Mouse (Mus musculus): Measurements from ENCODE around the gene Fam192a. TPM values are rescaled to one million over a fixed set of nuclear protein-coding genes. Genes with fewer than 3 reads are reported as not detected.

Gene Fam192a
- total and polyA plus RNA-seq, 2 experiments from 2014 or later: 17.4 to 30.4 TPM

- DNase-seq (ENCODE audit: low spot score): no peak
- Histone ChIP-seq H3K4me1 (ENCODE audit: control insufficient read depth, insufficient read depth) (no peaks in the 10 kb centered on the region), H3K9me3 (replicated peaks; ENCODE audit: control insufficient read depth, low read length) (no peaks in the 10 kb centered on the region), H3K36me3 (replicated peaks; ENCODE audit: control insufficient read depth, insufficient read depth, low read length) (no peaks in the 10 kb centered on the region), H3K27ac (ENCODE audit: low read depth) (no peak overlapping the region), H3K4me2 (ENCODE audit: low read depth, low read length) (no peak overlapping the region), H3K27me3 (ENCODE audit: control insufficient read depth, insufficient read depth, low read length) (no peaks in the 10 kb centered on the region), H3K9ac (replicated peaks; ENCODE audit: low read depth, low read length) (no peak overlapping the region), H3K4me3 (ENCODE audit: low read depth, low read length) (no peak overlapping the region)
- ATAC-seq (ENCODE audit: insufficient read depth, low read depth): no peak
- no peak for TF ChIP-seq EP300 (IDR thresholded peaks at IDR 0.05; ENCODE audit: low read depth)
- TF ChIP-seq CTCF (IDR thresholded peaks at IDR 0.05; ENCODE audit: low read depth): no peak
- WGBS: 62% methylated on average over 6 of the region's 6 CpGs
These were observed 35.8 kb downstream of the Fam192a start for GRCm38 (mm10) chr8:94566033-94566432.

GRCm38 (mm10) chr8:94564421-94564820 lies 37.4 kb downstream of the Fam192a start:
- H3K36me3 ChIP-seq (replicated peaks; ENCODE audit: control insufficient read depth, insufficient read depth, low read length): no peaks in the 10 kb centered on the region
- no peaks in the 10 kb centered on the region for H3K4me1 ChIP-seq (ENCODE audit: control insufficient read depth, insufficient read depth)
- DNase-seq (ENCODE audit: low spot score) (no peak), ATAC-seq (ENCODE audit: insufficient read depth, low read depth) (no peak)
- H3K9ac ChIP-seq (replicated peaks; ENCODE audit: low read depth, low read length): no peak overlapping the region
- H3K27ac ChIP-seq (ENCODE audit: low read depth): no peak overlapping the region
- H3K27me3 ChIP-seq (ENCODE audit: control insufficient read depth, insufficient read depth, low read length): no peaks in the 10 kb centered on the region
- H3K4me3 ChIP-seq (ENCODE audit: low read depth, low read length): no peak overlapping the region
- no peak overlapping the region for H3K4me2 ChIP-seq (ENCODE audit: low read depth, low read length)
- TF ChIP-seq EP300 (IDR thresholded peaks at IDR 0.05; ENCODE audit: low read depth): no peak
- no peak for TF ChIP-seq CTCF (IDR thresholded peaks at IDR 0.05; ENCODE audit: low read depth)
- no peaks in the 10 kb centered on the region for H3K9me3 ChIP-seq (replicated peaks; ENCODE audit: control insufficient read depth, low read length)

- no peaks in the 10 kb centered on the region for H3K4me1 ChIP-seq (ENCODE audit: control insufficient read depth, insufficient read depth)
- H3K27ac ChIP-seq (ENCODE audit: low read depth): no peak overlapping the region
- no peak overlapping the region for H3K4me2 ChIP-seq (ENCODE audit: low read depth, low read length)
- 69% methylated on average over 5 of the region's 5 CpGs for WGBS
- H3K36me3 ChIP-seq (replicated peaks; ENCODE audit: control insufficient read depth, insufficient read depth, low read length): no peaks in the 10 kb centered on the region
- no peak overlapping the region for H3K9ac ChIP-seq (replicated peaks; ENCODE audit: low read depth, low read length)
- no peak overlapping the region for H3K4me3 ChIP-seq (ENCODE audit: low read depth, low read length)
- no peaks in the 10 kb centered on the region for H3K27me3 ChIP-seq (ENCODE audit: control insufficient read depth, insufficient read depth, low read length)
- H3K9me3 ChIP-seq (replicated peaks; ENCODE audit: control insufficient read depth, low read length): no peaks in the 10 kb centered on the region
- TF ChIP-seq CTCF (IDR thresholded peaks at IDR 0.05; ENCODE audit: low read depth): no peak
- no peak for TF ChIP-seq EP300 (IDR thresholded peaks at IDR 0.05; ENCODE audit: low read depth)
- ATAC-seq (ENCODE audit: insufficient read depth, low read depth) (no peak), DNase-seq (ENCODE audit: low spot score) (no peak)
These were observed 40.5 kb downstream of the Fam192a start for GRCm38 (mm10) chr8:94561256-94561655.

- Histone ChIP-seq H3K27ac (ENCODE audit: low read depth) (no peak overlapping the region), H3K4me3 (ENCODE audit: low read depth, low read length) (no peak overlapping the region), H3K9me3 (replicated peaks; ENCODE audit: control insufficient read depth, low read length) (no peaks in the 10 kb centered on the region), H3K9ac (replicated peaks; ENCODE audit: low read depth, low read length) (no peak overlapping the region), H3K27me3 (ENCODE audit: control insufficient read depth, insufficient read depth, low read length) (no peaks in the 10 kb centered on the region), H3K4me1 (ENCODE audit: control insufficient read depth, insufficient read depth) (no peaks in the 10 kb centered on the region), H3K4me2 (ENCODE audit: low read depth, low read length) (no peak overlapping the region), H3K36me3 (replicated peaks; ENCODE audit: control insufficient read depth, insufficient read depth, low read length) (no peaks in the 10 kb centered on the region)
- TF ChIP-seq EP300 (IDR thresholded peaks at IDR 0.05; ENCODE audit: low read depth) (no peak), CTCF (IDR thresholded peaks at IDR 0.05; ENCODE audit: low read depth) (no peak)
- WGBS: 53% methylated on average over 3 of the region's 3 CpGs
- no peak for ATAC-seq (ENCODE audit: insufficient read depth, low read depth)
- no peak for DNase-seq (ENCODE audit: low spot score)
These were observed 44.5 kb downstream of the Fam192a start for GRCm38 (mm10) chr8:94557281-94557680.

- H3K4me3 ChIP-seq (ENCODE audit: low read depth, low read length): no peak overlapping the region
- no peaks in the 10 kb centered on the region for H3K36me3 ChIP-seq (replicated peaks; ENCODE audit: control insufficient read depth, insufficient read depth, low read length)
- H3K27ac ChIP-seq (ENCODE audit: low read depth): no peak overlapping the region
- no peak overlapping the region for H3K9ac ChIP-seq (replicated peaks; ENCODE audit: low read depth, low read length)
- DNase-seq (ENCODE audit: low spot score): no peak
- H3K9me3 ChIP-seq (replicated peaks; ENCODE audit: control insufficient read depth, low read length): no peaks in the 10 kb centered on the region
- H3K4me2 ChIP-seq (ENCODE audit: low read depth, low read length): no peak overlapping the region
- WGBS: 93% methylated on average over 2 of the region's 2 CpGs
- H3K4me1 ChIP-seq (ENCODE audit: control insufficient read depth, insufficient read depth): peaks cover 11% of the 10 kb centered on the region; the same call in 1 of the 2 replicates
- TF ChIP-seq CTCF (IDR thresholded peaks at IDR 0.05; ENCODE audit: low read depth) (no peak), EP300 (IDR thresholded peaks at IDR 0.05; ENCODE audit: low read depth) (no peak)
- H3K27me3 ChIP-seq (ENCODE audit: control insufficient read depth, insufficient read depth, low read length): no peaks in the 10 kb centered on the region
- no peak for ATAC-seq (ENCODE audit: insufficient read depth, low read depth)
These were observed 49.1 kb downstream of the Fam192a start for GRCm38 (mm10) chr8:94552696-94553095.
